Mouse (Mus musculus) hindbrain, embryonic 13.5 days (tissue): Measurements from ENCODE around the gene Fndc7. TPM values are rescaled to one million over a fixed set of nuclear protein-coding genes. Genes with fewer than 3 reads are reported as not detected.

Experiments
- ATAC-seq: fragments of 200-750 bp; cut with Nextera tagmentation; 2 replicates; pipeline ENCODE4 v1.8.0; 2017; ENCODE audit warnings: moderate TSS enrichment; ENCODE audit not compliant: low FRiP score
- H3K27ac ChIP-seq: fragments of 300-500 bp; sonication (generic); 2 replicates; pipeline ENCODE4 v1.5.1; 2015; ENCODE audit warnings: inconsistent platforms, mild to moderate bottlenecking, moderate library complexity
- H3K27me3 ChIP-seq: fragments of 300-500 bp; sonication (generic); 2 replicates; pipeline ENCODE4 v1.6.1; 2015; ENCODE audit warnings: mild to moderate bottlenecking, inconsistent platforms
- H3K36me3 ChIP-seq: fragments of 300-500 bp; sonication (generic); 2 replicates; pipeline ENCODE4 v1.6.1; 2015; ENCODE audit warnings: mild to moderate bottlenecking, inconsistent platforms
- H3K4me1 ChIP-seq: fragments of 300-500 bp; sonication (generic); replicated peaks from 2 replicates; pipeline ENCODE4 v1.6.1; 2015; ENCODE audit warnings: inconsistent platforms
- H3K4me2 ChIP-seq: fragments of 300-500 bp; sonication (generic); 2 replicates; pipeline ENCODE4 v1.6.1; 2015; ENCODE audit warnings: inconsistent platforms, mild to moderate bottlenecking, moderate library complexity
- H3K4me3 ChIP-seq: fragments of 300-500 bp; sonication (generic); 2 replicates; pipeline ENCODE4 v1.5.1; 2015; ENCODE audit warnings: mild to moderate bottlenecking, inconsistent platforms
- H3K9ac ChIP-seq: fragments of 300-500 bp; sonication (generic); 2 replicates; pipeline ENCODE4 v1.6.1; 2015; ENCODE audit warnings: mild to moderate bottlenecking, inconsistent platforms
- H3K9me3 ChIP-seq: fragments of 300-500 bp; sonication (generic); 2 replicates; pipeline ENCODE4 v1.6.1; 2016; ENCODE audit warnings: inconsistent platforms
- WGBS: fragments of 180-500 bp; shearing (Covaris S2); methylation state at CpG from one replicate; pipeline ENCODE4 v1.1.7; 2015; 5-methylcytosine and 5-hydroxymethylcytosine counted together
- polyA plus RNA-seq: library from polyadenylated mRNA; unstranded; fragments of >200 nt; fragmentation: Nextera tagmentation; extraction: Ambion mirVana; gene quantifications from 2 replicates; pipeline ENCODE4 v1.2.1, GENCODE M21; 2015

Fndc7 gene
- 0.09 TPM in 1 of 2 replicates, not detected in the other for polyA plus RNA-seq

GRCm38 (mm10) chr3:108889908-108890307, at the start of gene Fndc7:
Fndc7 (minus strand) TSS chr3:108890008.
- Histone ChIP-seq H3K9me3 (no peaks in the 10 kb centered on the region), H3K36me3 (no peaks in the 10 kb centered on the region), H3K4me1 (peaks cover 18% of the 10 kb centered on the region), H3K9ac (no peak within 1 kb of the TSS), H3K4me2 (no peak within 1 kb of the TSS), H3K27me3 (no peaks in the 10 kb centered on the region), H3K4me3 (no peak within 1 kb of the TSS), H3K27ac (no peak within 1 kb of the TSS)
- WGBS: 89% methylated on average over 1 of the region's 1 CpGs
- no peak for ATAC-seq

- ATAC-seq: no peak
- no peaks in the 10 kb centered on the region for H3K27me3 ChIP-seq
- H3K27ac ChIP-seq: no peak within 1 kb of the TSS
- H3K9ac ChIP-seq: peak within 1 kb of the TSS; percentile 58; the same call in 1 of the 2 replicates
- peak within 1 kb of the TSS; percentile 55 for H3K4me2 ChIP-seq
- H3K9me3 ChIP-seq: no peaks in the 10 kb centered on the region
- no peaks in the 10 kb centered on the region for H3K4me1 ChIP-seq
- 86% methylated on average over 5 of the region's 5 CpGs for WGBS
- no peaks in the 10 kb centered on the region for H3K36me3 ChIP-seq
- H3K4me3 ChIP-seq: peak within 1 kb of the TSS; percentile 37
Observed at GRCm38 (mm10) chr3:108939573-108939972, 49.8 kb upstream of the Fndc7 start, which contains the start of gene Henmt1. Henmt1 (plus strand) TSS chr3:108939873.

- no peaks in the 10 kb centered on the region for H3K4me1 ChIP-seq
Observed at GRCm38 (mm10) chr3:108938691-108939090, 48.9 kb upstream of the Fndc7 start.

GRCm38 (mm10) chr3:108933557-108933956, 43.7 kb upstream of the Fndc7 start:
- Histone ChIP-seq H3K27ac (no peak overlapping the region), H3K9me3 (no peaks in the 10 kb centered on the region), H3K4me1 (no peaks in the 10 kb centered on the region), H3K4me2 (no peak overlapping the region), H3K9ac (no peak overlapping the region), H3K36me3 (no peaks in the 10 kb centered on the region), H3K4me3 (no peak overlapping the region), H3K27me3 (no peaks in the 10 kb centered on the region)
- ATAC-seq: no peak
- 91% methylated on average over 6 of the region's 6 CpGs for WGBS

More at GRCm38 (mm10) chr3:108938691-108939090, 48.9 kb upstream of the Fndc7 start:
- no peaks in the 10 kb centered on the region for H3K36me3 ChIP-seq
- H3K27ac ChIP-seq: no peak overlapping the region
- 85% methylated on average over 5 of the region's 5 CpGs for WGBS
- no peaks in the 10 kb centered on the region for H3K27me3 ChIP-seq
- ATAC-seq: no peak
- H3K9me3 ChIP-seq: no peaks in the 10 kb centered on the region
- no peak overlapping the region for H3K9ac ChIP-seq
- H3K4me3 ChIP-seq: no peak overlapping the region
- no peak overlapping the region for H3K4me2 ChIP-seq

- no peak overlapping the region for H3K4me3 ChIP-seq
- no peak overlapping the region for H3K9ac ChIP-seq
- no peaks in the 10 kb centered on the region for H3K27me3 ChIP-seq
- H3K4me2 ChIP-seq: no peak overlapping the region
- 58% methylated on average over 1 of the region's 1 CpGs for WGBS
- H3K27ac ChIP-seq: no peak overlapping the region
- H3K36me3 ChIP-seq: no peaks in the 10 kb centered on the region
- H3K9me3 ChIP-seq: no peaks in the 10 kb centered on the region
- no peaks in the 10 kb centered on the region for H3K4me1 ChIP-seq
- ATAC-seq: no peak
Observed at GRCm38 (mm10) chr3:108926308-108926707, 36.5 kb upstream of the Fndc7 start.

- Histone ChIP-seq H3K27ac (no peak overlapping the region), H3K36me3 (no peaks in the 10 kb centered on the region), H3K27me3 (no peaks in the 10 kb centered on the region), H3K4me1 (no peaks in the 10 kb centered on the region), H3K4me3 (no peak overlapping the region), H3K4me2 (no peak overlapping the region), H3K9me3 (no peaks in the 10 kb centered on the region), H3K9ac (no peak overlapping the region)
- ATAC-seq: no peak
- 89% methylated on average over 4 of the region's 4 CpGs for WGBS
Observed at GRCm38 (mm10) chr3:108925677-108926076, 35.9 kb upstream of the Fndc7 start.

- H3K27ac ChIP-seq: no peak overlapping the region
- no peak overlapping the region for H3K4me3 ChIP-seq
- no peak overlapping the region for H3K9ac ChIP-seq
- ATAC-seq: no peak
- WGBS: 95% methylated on average over 1 of the region's 1 CpGs
- H3K36me3 ChIP-seq: no peaks in the 10 kb centered on the region
- no peaks in the 10 kb centered on the region for H3K4me1 ChIP-seq
- no peak overlapping the region for H3K4me2 ChIP-seq
- no peaks in the 10 kb centered on the region for H3K27me3 ChIP-seq
- no peaks in the 10 kb centered on the region for H3K9me3 ChIP-seq
Observed at GRCm38 (mm10) chr3:108921822-108922221, 32.0 kb upstream of the Fndc7 start.

- Histone ChIP-seq H3K9ac (no peak overlapping the region), H3K4me2 (no peak overlapping the region), H3K4me3 (no peak overlapping the region), H3K36me3 (no peaks in the 10 kb centered on the region), H3K27ac (no peak overlapping the region), H3K4me1 (no peaks in the 10 kb centered on the region), H3K27me3 (no peaks in the 10 kb centered on the region), H3K9me3 (no peaks in the 10 kb centered on the region)
- WGBS: 89% methylated on average over 3 of the region's 3 CpGs
- ATAC-seq: no peak
Observed at GRCm38 (mm10) chr3:108920442-108921070, 30.7 kb upstream of the Fndc7 start.

- H3K9me3 ChIP-seq: no peaks in the 10 kb centered on the region
- H3K27ac ChIP-seq: no peak overlapping the region
- WGBS: 91% methylated on average over 1 of the region's 1 CpGs
- H3K4me1 ChIP-seq: no peaks in the 10 kb centered on the region
- no peaks in the 10 kb centered on the region for H3K36me3 ChIP-seq
- H3K9ac ChIP-seq: no peak overlapping the region
- H3K4me2 ChIP-seq: no peak overlapping the region
- no peak overlapping the region for H3K4me3 ChIP-seq
- no peak for ATAC-seq
- H3K27me3 ChIP-seq: no peaks in the 10 kb centered on the region
Observed at GRCm38 (mm10) chr3:108918852-108919251, 29.0 kb upstream of the Fndc7 start.

- WGBS: 70% methylated on average over 3 of the region's 3 CpGs
- H3K36me3 ChIP-seq: no peaks in the 10 kb centered on the region
- no peaks in the 10 kb centered on the region for H3K27me3 ChIP-seq
- H3K4me2 ChIP-seq: no peak overlapping the region
- no peak overlapping the region for H3K4me3 ChIP-seq
- no peaks in the 10 kb centered on the region for H3K9me3 ChIP-seq
- H3K4me1 ChIP-seq: no peaks in the 10 kb centered on the region
- no peak overlapping the region for H3K27ac ChIP-seq
- no peak for ATAC-seq
- H3K9ac ChIP-seq: no peak overlapping the region
Observed at GRCm38 (mm10) chr3:108917986-108918385, 28.2 kb upstream of the Fndc7 start.

- Histone ChIP-seq H3K9ac (0 out of 2 replicates have a peak overlapping the region, but pooled peaks have one; percentile 24), H3K4me3 (no peak overlapping the region), H3K27me3 (no peaks in the 10 kb centered on the region), H3K4me1 (peaks cover 3% of the 10 kb centered on the region; the same call in 1 of the 2 replicates), H3K9me3 (no peaks in the 10 kb centered on the region), H3K27ac (no peak overlapping the region), H3K36me3 (no peaks in the 10 kb centered on the region), H3K4me2 (no peak overlapping the region)
- no peak for ATAC-seq
- 27% methylated on average over 4 of the region's 4 CpGs for WGBS
Observed at GRCm38 (mm10) chr3:108916857-108917256, 27.0 kb upstream of the Fndc7 start.

- H3K9ac ChIP-seq: no peak overlapping the region
- no peak overlapping the region for H3K4me3 ChIP-seq
- H3K27ac ChIP-seq: no peak overlapping the region
- H3K4me2 ChIP-seq: no peak overlapping the region
- H3K9me3 ChIP-seq: no peaks in the 10 kb centered on the region
- 84% methylated on average over 1 of the region's 1 CpGs for WGBS
- no peak for ATAC-seq
- H3K27me3 ChIP-seq: no peaks in the 10 kb centered on the region
- peaks cover 3% of the 10 kb centered on the region; the same call in 1 of the 2 replicates for H3K4me1 ChIP-seq
- no peaks in the 10 kb centered on the region for H3K36me3 ChIP-seq
Observed at GRCm38 (mm10) chr3:108915999-108916398, 26.2 kb upstream of the Fndc7 start.
